Mouse (Mus musculus) ES-E14 (cell line): ENCODE data around the gene Wbp1l.

ENCODE experiments used
- CHD2 ChIP-seq: IDR thresholded peaks from 2 replicates; pipeline ENCODE4 v1.6.1; 2014; ENCODE audit warnings: mild to moderate bottlenecking, low read depth, low read length, inconsistent platforms
- HCFC1 ChIP-seq: IDR thresholded peaks from 2 replicates; pipeline ENCODE4 v1.6.1; 2012; ENCODE audit warnings: low read length, inconsistent platforms, borderline replicate concordance; ENCODE audit not compliant: insufficient read depth
- ZNF384 ChIP-seq: IDR thresholded peaks from 2 replicates; pipeline ENCODE4 v1.6.1; 2012; ENCODE audit warnings: low read depth, low read length, inconsistent platforms

DNA sequence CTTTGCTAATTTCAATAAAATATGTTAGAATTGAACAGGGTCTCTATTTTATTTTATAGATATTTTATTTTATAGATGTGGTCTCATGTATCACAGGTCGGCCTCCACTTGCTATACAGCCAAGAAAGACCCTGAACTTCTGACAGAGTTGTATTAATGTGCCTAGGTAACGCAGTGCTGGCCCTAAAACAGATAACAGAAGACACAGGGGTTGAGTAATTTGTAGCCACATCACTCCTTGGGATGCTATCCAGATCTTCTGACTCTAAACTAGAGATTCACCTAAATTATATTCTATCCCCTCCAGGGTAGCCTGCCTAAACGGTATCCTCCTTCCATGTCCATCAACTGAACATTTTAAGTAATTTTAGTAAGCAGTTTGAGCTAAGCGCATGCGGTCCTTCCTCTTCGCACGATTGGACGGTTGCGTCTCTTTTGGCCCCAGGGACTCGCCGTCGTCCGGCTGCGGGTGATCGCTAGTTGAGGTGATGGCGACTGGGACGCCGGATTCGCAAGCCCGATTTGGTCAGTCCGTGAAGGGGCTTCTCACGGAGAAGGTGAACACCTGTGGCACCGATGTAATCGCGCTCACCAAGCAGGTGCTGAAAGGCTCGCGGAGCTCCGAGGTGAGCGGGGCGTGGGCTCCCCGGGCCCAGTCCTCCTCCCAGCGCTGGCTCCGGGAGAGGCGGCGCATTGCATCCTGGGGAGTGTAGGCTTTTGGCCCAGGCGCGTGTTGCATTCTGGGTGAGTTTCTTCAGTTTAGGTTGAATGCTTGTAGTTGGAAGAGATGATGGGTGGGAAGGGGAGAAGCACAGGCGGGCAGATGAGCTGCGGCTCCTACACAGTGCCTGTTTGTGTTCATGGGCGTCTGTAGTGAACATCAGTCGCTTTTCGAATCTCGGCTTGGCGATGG lies 90.8 kb downstream of the Wbp1l start, which contains the start of gene Borcs7:
- peak; percentile 84 for TF ChIP-seq HCFC1
- TF ChIP-seq ZNF384 = no peak
- no peak for TF ChIP-seq CHD2
